ENCODE assay signal across 13 mouse cellular contexts in genomic region chr15:97751676-97752075, GRCm38 (mm10). TPM values are rescaled to one million over a fixed set of nuclear protein-coding genes. Genes with fewer than 3 reads are reported as not detected.
DNase-seq lines count a peak whose midpoint lies in the region; ATAC-seq and TF ChIP-seq lines count a peak whose summit lies in the region.
"Had no signal": no experiment of that assay in that cellular context is flagged by ENCODE, and none has a peak within 500 bp of the region (broad histone marks: within the 10 kb centered on the region; RNA-seq: fewer than 3 reads in every experiment).

No protein-coding gene starts in this region.

- peaks cover 39% of the 10 kb centered on the region for H3K4me1 ChIP-seq in heart, postnatal 0 days (ENCODE audit: control insufficient read depth, insufficient read depth)
- no peaks in the 10 kb centered on the region for H3K4me1 ChIP-seq in midbrain, postnatal 0 days (ENCODE audit: insufficient read depth, low read length)
- peaks cover 5% of the 10 kb centered on the region for H3K4me1 ChIP-seq in midbrain, embryonic 11.5 days (ENCODE audit: control insufficient read depth, insufficient read depth, low read length)

- TF ChIP-seq CTCF in heart, postnatal 0 days (IDR thresholded peaks at IDR 0.05; ENCODE audit: low read depth): peak; percentile 37
- TF ChIP-seq CTCF in midbrain, postnatal 0 days (IDR thresholded peaks at IDR 0.05): peak; percentile 49
- TF ChIP-seq CTCF in brain, embryonic 14.5 days (IDR thresholded peaks at IDR 0.05; ENCODE audit: borderline replicate concordance, extremely low read depth, insufficient read depth, insufficient read length): peak; percentile 22; the same call in 1 of the 2 replicates

- TF ChIP-seq POLR2A in brain, embryonic 14.5 days (IDR thresholded peaks at IDR 0.05; ENCODE audit: borderline replicate concordance, extremely low read depth, insufficient read depth, insufficient read length, poor library complexity, severe bottlenecking): no peak

- no peak overlapping the region for H3K9ac ChIP-seq in heart, postnatal 0 days (replicated peaks; ENCODE audit: low read depth, low read length)
- no peak overlapping the region for H3K9ac ChIP-seq in midbrain, postnatal 0 days (replicated peaks; ENCODE audit: low read length, poor library complexity, severe bottlenecking)
- no peak overlapping the region for H3K9ac ChIP-seq in midbrain, embryonic 11.5 days (ENCODE audit: low read length)
- H3K9ac ChIP-seq: forebrain, embryonic 15.5 days; heart, embryonic 15.5 days; limb, embryonic 13.5 days had no signal

- peaks cover 17% of the 10 kb centered on the region for H3K36me3 ChIP-seq in heart, postnatal 0 days (replicated peaks; ENCODE audit: control insufficient read depth, insufficient read depth, low read length)
- H3K36me3 ChIP-seq in midbrain, postnatal 0 days (ENCODE audit: insufficient read depth, low read length): peaks cover 26% of the 10 kb centered on the region
- H3K36me3 ChIP-seq in midbrain, embryonic 11.5 days (ENCODE audit: control insufficient read depth, insufficient read depth, low read length): no peaks in the 10 kb centered on the region
- H3K36me3 ChIP-seq: forebrain, embryonic 15.5 days; limb, embryonic 13.5 days had no signal

- H3K4me2 ChIP-seq in heart, postnatal 0 days (ENCODE audit: low read depth, low read length): no peak overlapping the region
- no peak overlapping the region for H3K4me2 ChIP-seq in midbrain, postnatal 0 days (ENCODE audit: low read depth, low read length, poor library complexity, severe bottlenecking)
- H3K4me2 ChIP-seq in midbrain, embryonic 11.5 days: no peak overlapping the region
- H3K4me2 ChIP-seq: forebrain, embryonic 15.5 days had no signal

- H3K27me3 ChIP-seq in heart, postnatal 0 days (ENCODE audit: control insufficient read depth, insufficient read depth, low read length): no peaks in the 10 kb centered on the region
- H3K27me3 ChIP-seq in midbrain, postnatal 0 days (ENCODE audit: insufficient read depth, low read length): no peaks in the 10 kb centered on the region
- H3K27me3 ChIP-seq in midbrain, embryonic 11.5 days (ENCODE audit: control insufficient read depth, insufficient read depth, low read length): no peaks in the 10 kb centered on the region
- H3K27me3 ChIP-seq: forebrain, embryonic 15.5 days; heart, embryonic 15.5 days; limb, embryonic 13.5 days had no signal

- H3K27ac ChIP-seq in heart, postnatal 0 days (ENCODE audit: low read depth): 0 out of 2 replicates have a peak overlapping the region, but pooled peaks have one; percentile 31
- H3K27ac ChIP-seq in midbrain, postnatal 0 days (ENCODE audit: low read depth, low read length): no peak overlapping the region
- no peak overlapping the region for H3K27ac ChIP-seq in midbrain, embryonic 11.5 days (ENCODE audit: low read depth, low read length)

- no peaks in the 10 kb centered on the region for H3K9me3 ChIP-seq in heart, postnatal 0 days (replicated peaks; ENCODE audit: control insufficient read depth, low read length)
- H3K9me3 ChIP-seq in midbrain, postnatal 0 days (ENCODE audit: low read length): no peaks in the 10 kb centered on the region
- no peaks in the 10 kb centered on the region for H3K9me3 ChIP-seq in midbrain, embryonic 11.5 days (ENCODE audit: control insufficient read depth, low read length)
- H3K9me3 ChIP-seq: forebrain, embryonic 15.5 days; heart, embryonic 15.5 days; limb, embryonic 13.5 days had no signal

- no peak for DNase-seq in heart, postnatal 0 days (ENCODE audit: low spot score)
- DNase-seq in heart, postnatal 4 days: no peak
- no peak for DNase-seq in midbrain, postnatal 0 days (ENCODE audit: low spot score)
- DNase-seq in midbrain, embryonic 11.5 days (ENCODE audit: low spot score, missing footprints): no peak
- DNase-seq in brain, embryonic 14.5 days (ENCODE audit: low read depth): no peak
- DNase-seq in thymus, postnatal 14 days: peak; percentile 76
- DNase-seq in right cerebral cortex, postnatal 4 days: no peak
- DNase-seq in adrenal gland, adult 8-10 months: no peak
- DNase-seq: retina, postnatal 1 day had no signal

- H3K4me3 ChIP-seq in heart, postnatal 0 days (ENCODE audit: low read depth, low read length): no peak overlapping the region
- no peak overlapping the region for H3K4me3 ChIP-seq in midbrain, postnatal 0 days (ENCODE audit: low read depth, low read length)
- no peak overlapping the region for H3K4me3 ChIP-seq in midbrain, embryonic 11.5 days (ENCODE audit: low read depth, low read length)
- H3K4me3 ChIP-seq: forebrain, embryonic 15.5 days; heart, embryonic 15.5 days; limb, embryonic 13.5 days had no signal

- no peak for ATAC-seq in heart, postnatal 0 days (ENCODE audit: insufficient read depth, low read depth)
- ATAC-seq in midbrain, postnatal 0 days (ENCODE audit: low FRiP score): no peak
- no peak for ATAC-seq in midbrain, embryonic 11.5 days (ENCODE audit: low FRiP score)
- ATAC-seq: forebrain, embryonic 15.5 days; midbrain, embryonic 16.5 days had no signal

- TF ChIP-seq EP300 in heart, postnatal 0 days (IDR thresholded peaks at IDR 0.05; ENCODE audit: low read depth): no peak

- 34% methylated on average over 2 of the region's 2 CpGs for WGBS in heart, postnatal 0 days
- 82% methylated on average over 2 of the region's 2 CpGs for WGBS in midbrain, postnatal 0 days
- 91% methylated on average over 2 of the region's 2 CpGs for WGBS in midbrain, embryonic 11.5 days

RNA-seq across cellular contexts. Expression of gene Rapgef3, which starts 16.1 kb away (rescaled TPM):
- 51.6 and 57.8 TPM in 2 replicates for total RNA-seq in heart, postnatal 0 days (2014; rRNA removed; ENCODE audit: low replicate concordance)
- polyA plus RNA-seq in heart, postnatal 0 days (2015; fragmentation: Nextera tagmentation; extraction: Ambion mirVana): 15.5 and 17.6 TPM in 2 replicates
- total RNA-seq in heart, postnatal 4 days (2021): 10 to 100 TPM; 32.7 to 33.4 TPM
- 34.9 and 39.7 TPM in 2 replicates for total RNA-seq in midbrain, postnatal 0 days (2014; rRNA removed)
- polyA plus RNA-seq in midbrain, postnatal 0 days (2015; fragmentation: Nextera tagmentation; extraction: Ambion mirVana): 15.8 and 16.5 TPM in 2 replicates
- polyA plus RNA-seq in midbrain, embryonic 11.5 days (2014; fragmentation: Nextera tagmentation; extraction: Ambion mirVana): 3.0 and 3.2 TPM in 2 replicates
- polyA plus RNA-seq in brain, embryonic 14.5 days (2012; rRNA removed): 19.7 and 20.4 TPM in 2 replicates
- 10 to 100 TPM; 12.2 to 39.5 (median 25.7) TPM for total RNA-seq in adrenal gland, adult 8-10 months (2022)

RNA-seq across cellular contexts. Expression of gene Endou, which starts 20.5 kb away (rescaled TPM):
- total RNA-seq in heart, postnatal 0 days (2014; rRNA removed; ENCODE audit: low replicate concordance): 0.95 and 1.3 TPM in 2 replicates
- 5.1 and 5.6 TPM in 2 replicates for polyA plus RNA-seq in heart, postnatal 0 days (2015; fragmentation: Nextera tagmentation; extraction: Ambion mirVana)
- 1 to 10 TPM; 3.5 to 4.6 TPM for total RNA-seq in heart, postnatal 4 days (2021)
- total RNA-seq in midbrain, postnatal 0 days (2014; rRNA removed): 0.33 and 0.66 TPM in 2 replicates
- polyA plus RNA-seq in midbrain, postnatal 0 days (2015; fragmentation: Nextera tagmentation; extraction: Ambion mirVana): 0.20 TPM in 2 replicates
- 0.18 and 0.32 TPM in 2 replicates for polyA plus RNA-seq in midbrain, embryonic 11.5 days (2014; fragmentation: Nextera tagmentation; extraction: Ambion mirVana)
- polyA plus RNA-seq in brain, embryonic 14.5 days (2012; rRNA removed): 0.90 and 1.3 TPM in 2 replicates
- total RNA-seq in adrenal gland, adult 8-10 months (2022): 1 to 10 TPM in 1 of 4 experiments, under 1 TPM in 3; 0.35 to 1.2 (median 0.75) TPM

RNA-seq across cellular contexts. Expression of gene Slc48a1, which starts 26.6 kb away (rescaled TPM):
- total RNA-seq in heart, postnatal 0 days (2014; rRNA removed; ENCODE audit: low replicate concordance): 56.5 and 76.1 TPM in 2 replicates
- polyA plus RNA-seq in heart, postnatal 0 days (2015; fragmentation: Nextera tagmentation; extraction: Ambion mirVana): 90.9 and 92.1 TPM in 2 replicates
- total RNA-seq in heart, postnatal 4 days (2021): 10 to 100 TPM; 58.7 to 59.2 TPM
- total RNA-seq in midbrain, postnatal 0 days (2014; rRNA removed): 61.5 and 78.8 TPM in 2 replicates
- 152 and 173 TPM in 2 replicates for polyA plus RNA-seq in midbrain, postnatal 0 days (2015; fragmentation: Nextera tagmentation; extraction: Ambion mirVana)
- polyA plus RNA-seq in midbrain, embryonic 11.5 days (2014; fragmentation: Nextera tagmentation; extraction: Ambion mirVana): 32.6 and 33.6 TPM in 2 replicates
- polyA plus RNA-seq in brain, embryonic 14.5 days (2012; rRNA removed): 34.5 and 39.5 TPM in 2 replicates
- 100 to 1,000 TPM; 120 to 216 (median 160) TPM for total RNA-seq in adrenal gland, adult 8-10 months (2022)

RNA-seq across cellular contexts. Expression of gene Rpap3, which starts 46.1 kb away (rescaled TPM):
- 14.7 and 23.0 TPM in 2 replicates for total RNA-seq in heart, postnatal 0 days (2014; rRNA removed; ENCODE audit: low replicate concordance)
- 18.5 and 19.5 TPM in 2 replicates for polyA plus RNA-seq in heart, postnatal 0 days (2015; fragmentation: Nextera tagmentation; extraction: Ambion mirVana)
- 10 to 100 TPM; 16.0 to 19.7 TPM for total RNA-seq in heart, postnatal 4 days (2021)
- total RNA-seq in midbrain, postnatal 0 days (2014; rRNA removed): 21.8 and 35.2 TPM in 2 replicates
- 44.4 and 46.2 TPM in 2 replicates for polyA plus RNA-seq in midbrain, postnatal 0 days (2015; fragmentation: Nextera tagmentation; extraction: Ambion mirVana)
- polyA plus RNA-seq in midbrain, embryonic 11.5 days (2014; fragmentation: Nextera tagmentation; extraction: Ambion mirVana): 56.4 and 57.4 TPM in 2 replicates
- 22.4 and 26.0 TPM in 2 replicates for polyA plus RNA-seq in brain, embryonic 14.5 days (2012; rRNA removed)
- total RNA-seq in adrenal gland, adult 8-10 months (2022): 10 to 100 TPM; 17.9 to 29.7 (median 26.3) TPM
